Mouse (Mus musculus): Measurements from ENCODE around the gene Tmem251. TPM values are rescaled to one million over a fixed set of nuclear protein-coding genes. Genes with fewer than 3 reads are reported as not detected.

The Tmem251 gene
- polyA plus RNA-seq, 1 experiment from 2014 or later = 7.6 TPM

DNA sequence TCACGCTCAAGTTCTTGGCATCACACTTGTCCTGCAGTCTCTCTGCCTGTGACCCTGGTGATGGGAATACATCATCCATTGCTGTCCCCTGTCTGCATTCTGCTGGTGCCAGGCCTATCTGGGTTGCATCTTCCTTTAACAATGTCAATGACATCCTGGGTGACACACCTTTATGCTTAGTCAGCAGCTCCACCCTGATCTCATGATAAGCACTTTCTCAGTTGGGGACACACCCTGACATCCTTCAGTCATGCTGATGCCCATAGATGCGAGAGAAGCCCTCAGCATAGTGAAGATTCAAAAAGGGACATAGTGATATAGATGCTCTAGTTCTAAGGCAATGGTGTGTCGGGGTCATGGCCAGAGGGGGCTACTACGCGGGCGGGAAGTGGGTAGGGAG, 18.4 kb upstream of the Tmem251 start:
- Histone ChIP-seq H3K36me3 (ENCODE audit: control insufficient read depth, insufficient read depth, low read length) (no peaks in the 10 kb centered on the region), H3K9me3 (ENCODE audit: control insufficient read depth, low read length) (no peaks in the 10 kb centered on the region)
- ATAC-seq (ENCODE audit: insufficient number of reproducible peaks, insufficient read depth, low FRiP score, low read depth) = no peak

DNA sequence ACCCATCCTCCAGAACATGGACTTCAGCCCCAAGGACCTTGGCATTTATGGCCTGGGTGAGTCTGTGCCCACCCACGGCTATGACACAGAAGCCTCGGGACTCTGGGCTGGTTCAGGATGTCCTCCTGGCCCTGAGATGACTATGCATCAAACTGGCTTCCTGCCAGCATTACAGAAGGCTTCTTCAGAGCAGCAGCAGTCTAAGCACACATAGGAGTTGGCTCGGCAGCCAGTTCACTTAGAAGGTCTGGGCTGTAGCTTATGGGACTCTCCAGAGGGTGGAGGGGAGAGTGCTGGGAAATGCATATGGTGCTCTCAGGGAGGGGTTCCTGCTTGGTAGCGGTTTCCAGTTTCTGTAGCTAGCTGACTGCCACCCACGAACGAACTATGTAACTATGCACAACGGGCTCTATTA, 17.8 kb upstream of the Tmem251 start:
- Histone ChIP-seq H3K4me1 (ENCODE audit: control insufficient read depth in 2 of 2, insufficient read depth in 2 of 2, low read length in 2 of 2) (peaks cover 8 to 13% of the 10 kb centered on the region in 2 experiments), H3K4me3 (ENCODE audit: control insufficient read depth in 1 of 2, insufficient read depth in 1 of 2, low read depth in 1 of 2, low read length in 2 of 2) (no peak overlapping the region), H3K27me3 (ENCODE audit: control insufficient read depth, insufficient read depth, low read length) (no peaks in the 10 kb centered on the region), H3K27ac (replicated peaks in 1 of 2; ENCODE audit: control insufficient read depth in 1 of 2, insufficient read depth in 1 of 2, low read depth in 2 of 2, low read length in 2 of 2) (no peak overlapping the region), H3K9ac (ENCODE audit: low read length) (no peak overlapping the region), H3K9me3 (ENCODE audit: control insufficient read depth, low read length) (no peaks in the 10 kb centered on the region), H3K36me3 (ENCODE audit: control insufficient read depth, insufficient read depth, low read length) (no peaks in the 10 kb centered on the region), H3K4me2 (ENCODE audit: low read length) (no peak overlapping the region)
- ATAC-seq (ENCODE audit: insufficient number of reproducible peaks, insufficient read depth, low FRiP score, low read depth) = no peak
- WGBS = 70% methylated on average over 7 of the region's 7 CpGs

More for the DNA sequence above, 18.4 kb upstream of the Tmem251 start:
- no peak overlapping the region for H3K9ac ChIP-seq (ENCODE audit: low read length)
- H3K4me3 ChIP-seq (ENCODE audit: control insufficient read depth in 1 of 2, insufficient read depth in 1 of 2, low read depth in 1 of 2, low read length in 2 of 2) = no peak overlapping the region
- 87% methylated on average over 6 of the region's 6 CpGs for WGBS
- H3K27ac ChIP-seq (replicated peaks in 1 of 2; ENCODE audit: control insufficient read depth in 1 of 2, insufficient read depth in 1 of 2, low read depth in 2 of 2, low read length in 2 of 2) = no peak overlapping the region
- H3K4me1 ChIP-seq (ENCODE audit: control insufficient read depth in 2 of 2, insufficient read depth in 2 of 2, low read length in 2 of 2) = peaks cover 1 to 7% of the 10 kb centered on the region in 2 experiments; a peak in 3 of 4 replicates
- no peak overlapping the region for H3K4me2 ChIP-seq (ENCODE audit: low read length)
- H3K27me3 ChIP-seq (ENCODE audit: control insufficient read depth, insufficient read depth, low read length) = no peaks in the 10 kb centered on the region

DNA sequence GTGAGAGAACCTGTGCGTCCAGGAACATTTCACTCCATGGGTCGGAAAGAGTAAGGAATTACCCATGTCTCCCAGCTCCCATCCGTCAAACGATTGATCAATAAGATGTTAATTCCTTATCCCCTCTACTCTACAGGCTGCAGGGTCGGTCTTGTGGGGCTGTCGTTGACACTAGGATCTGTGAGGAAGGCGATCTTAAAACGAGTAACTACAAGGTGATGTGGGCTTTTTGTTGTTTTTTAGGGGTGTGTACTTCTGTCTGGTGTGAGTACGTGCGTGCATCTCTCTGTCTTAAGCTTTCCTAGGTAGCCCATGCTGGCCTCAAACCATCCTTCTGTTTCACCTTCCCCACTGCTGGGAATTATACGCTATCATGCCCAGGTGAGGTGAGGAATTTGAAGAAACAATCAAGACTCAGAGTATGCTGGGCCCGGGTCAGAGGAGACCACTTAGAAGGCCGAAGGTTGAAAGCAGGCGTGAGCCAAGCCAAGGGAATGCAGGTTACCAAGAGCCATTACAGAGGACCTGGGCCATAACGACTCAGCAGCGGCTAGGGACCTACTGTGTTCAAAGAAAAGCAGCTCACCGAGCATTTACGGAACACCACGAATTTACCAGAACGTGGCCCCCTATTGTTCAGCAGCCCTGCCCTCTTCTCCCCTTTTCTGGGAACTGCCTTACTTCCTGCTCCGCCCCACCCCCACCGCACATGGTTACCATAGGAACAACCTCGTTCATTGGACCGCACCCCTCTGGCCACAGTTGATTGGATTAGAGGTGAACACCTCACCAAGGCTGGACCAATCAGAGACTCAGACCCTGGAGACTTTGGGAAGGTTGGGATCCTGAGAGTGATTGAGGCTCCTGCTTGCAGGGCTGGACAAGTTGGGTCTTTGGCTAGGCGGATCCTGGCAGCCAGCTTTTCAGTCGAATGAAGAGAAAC, 13.4 kb upstream of the Tmem251 start:
- Histone ChIP-seq H3K27ac (replicated peaks in 1 of 2; ENCODE audit: control insufficient read depth in 1 of 2, insufficient read depth in 1 of 2, low read depth in 2 of 2, low read length in 2 of 2) (no peak overlapping the region), H3K4me3 (ENCODE audit: control insufficient read depth in 1 of 2, insufficient read depth in 1 of 2, low read depth in 1 of 2, low read length in 2 of 2) (peak overlapping the region; percentile 16 to 17)

DNA sequence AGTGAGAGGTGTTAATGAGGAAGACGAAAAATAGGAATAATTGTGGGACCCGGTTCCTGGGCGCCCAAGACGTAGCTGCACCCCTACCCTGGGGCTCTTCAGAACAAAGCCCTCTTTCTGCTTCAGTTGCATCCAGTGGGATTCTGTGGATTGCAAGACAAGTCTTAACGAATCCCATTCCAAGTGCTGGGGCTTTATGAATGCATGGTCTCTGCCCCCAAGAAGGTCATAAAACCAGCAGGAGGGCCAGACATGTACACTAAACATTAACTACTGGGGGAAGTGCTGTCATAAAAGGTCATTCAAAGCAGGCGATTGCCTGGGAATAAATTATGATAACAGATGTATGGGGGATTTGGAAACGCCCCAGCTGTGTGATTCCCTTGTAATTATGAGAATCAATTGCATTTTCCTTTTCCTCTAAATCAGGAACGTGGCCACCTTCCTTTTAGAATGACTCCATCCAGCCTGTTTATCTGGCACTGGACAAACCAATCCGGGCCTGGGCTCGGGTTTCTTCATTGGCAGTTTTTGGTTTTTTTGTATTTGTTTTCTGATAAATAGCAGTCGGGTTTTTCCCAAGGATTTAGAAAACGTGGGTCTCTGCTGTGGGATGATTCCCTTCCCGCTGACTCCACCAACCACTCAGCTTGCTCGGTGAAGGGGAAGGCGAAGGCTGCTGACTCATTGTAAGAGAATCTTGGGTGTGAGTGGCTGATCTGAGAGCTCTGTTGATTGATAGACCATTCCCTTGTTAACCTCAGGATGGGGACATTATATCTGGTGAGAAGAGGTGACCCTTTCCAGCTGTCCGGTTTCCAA, 12.6 kb upstream of the Tmem251 start:
- no peaks in the 10 kb centered on the region for H3K9me3 ChIP-seq (ENCODE audit: control insufficient read depth, low read length)
- no peaks in the 10 kb centered on the region for H3K27me3 ChIP-seq (ENCODE audit: control insufficient read depth, insufficient read depth, low read length)
- H3K4me2 ChIP-seq (ENCODE audit: low read length) = peak overlapping the region; percentile 53
- H3K36me3 ChIP-seq (ENCODE audit: control insufficient read depth, insufficient read depth, low read length) = no peaks in the 10 kb centered on the region
- no peak overlapping the region for H3K27ac ChIP-seq (replicated peaks in 1 of 2; ENCODE audit: control insufficient read depth in 1 of 2, insufficient read depth in 1 of 2, low read depth in 2 of 2, low read length in 2 of 2)
- peak overlapping the region in 1 of 2 experiments; percentile 17; a peak in 1 of 4 replicates for H3K4me3 ChIP-seq (ENCODE audit: control insufficient read depth in 1 of 2, insufficient read depth in 1 of 2, low read depth in 1 of 2, low read length in 2 of 2)
- no peak overlapping the region for H3K9ac ChIP-seq (ENCODE audit: low read length)
- no peak for ATAC-seq (ENCODE audit: insufficient number of reproducible peaks, insufficient read depth, low FRiP score, low read depth)
- WGBS = 33% methylated on average over 16 of the region's 16 CpGs
- H3K4me1 ChIP-seq (ENCODE audit: control insufficient read depth in 2 of 2, insufficient read depth in 2 of 2, low read length in 2 of 2) = peaks cover 13 to 16% of the 10 kb centered on the region in 2 experiments

More for the DNA sequence above, 13.4 kb upstream of the Tmem251 start:
- Histone ChIP-seq H3K4me2 (ENCODE audit: low read length) (peak overlapping the region; percentile 53), H3K9ac (ENCODE audit: low read length) (no peak overlapping the region), H3K36me3 (ENCODE audit: control insufficient read depth, insufficient read depth, low read length) (no peaks in the 10 kb centered on the region), H3K9me3 (ENCODE audit: control insufficient read depth, low read length) (no peaks in the 10 kb centered on the region), H3K4me1 (ENCODE audit: control insufficient read depth in 2 of 2, insufficient read depth in 2 of 2, low read length in 2 of 2) (peaks cover 13 to 16% of the 10 kb centered on the region in 2 experiments), H3K27me3 (ENCODE audit: control insufficient read depth, insufficient read depth, low read length) (no peaks in the 10 kb centered on the region)
- ATAC-seq (ENCODE audit: insufficient number of reproducible peaks, insufficient read depth, low FRiP score, low read depth) = peak; percentile 79
- 41% methylated on average over 26 of the region's 26 CpGs for WGBS

DNA sequence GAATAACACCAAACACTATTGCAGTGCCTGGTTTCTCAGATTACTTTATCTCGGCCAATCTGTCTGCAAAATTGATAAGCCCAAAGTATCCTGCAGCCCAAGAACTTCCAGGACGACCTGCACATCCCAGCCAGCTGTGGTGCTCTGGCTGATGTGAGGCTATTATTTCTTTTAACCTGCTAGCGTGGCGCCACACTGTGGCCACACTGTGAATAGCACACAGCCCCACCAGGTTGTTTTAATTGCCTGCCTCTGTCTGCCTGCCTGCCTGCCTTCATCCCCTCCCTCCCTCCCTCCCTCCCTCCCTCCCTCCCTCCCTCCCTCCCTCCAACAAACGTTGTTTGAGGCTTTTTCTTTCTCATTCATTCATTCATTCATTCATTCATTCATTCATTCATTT, 10.2 kb upstream of the Tmem251 start:
- peaks cover 13 to 16% of the 10 kb centered on the region in 2 experiments for H3K4me1 ChIP-seq (ENCODE audit: control insufficient read depth in 2 of 2, insufficient read depth in 2 of 2, low read length in 2 of 2)
- ATAC-seq (ENCODE audit: insufficient number of reproducible peaks, insufficient read depth, low FRiP score, low read depth) = no peak
- H3K36me3 ChIP-seq (ENCODE audit: control insufficient read depth, insufficient read depth, low read length) = no peaks in the 10 kb centered on the region
- WGBS = 4% methylated on average over 4 of the region's 5 CpGs
- H3K9me3 ChIP-seq (ENCODE audit: control insufficient read depth, low read length) = no peaks in the 10 kb centered on the region
- H3K4me2 ChIP-seq (ENCODE audit: low read length) = no peak overlapping the region
- H3K4me3 ChIP-seq (ENCODE audit: control insufficient read depth in 1 of 2, insufficient read depth in 1 of 2, low read depth in 1 of 2, low read length in 2 of 2) = no peak overlapping the region
- H3K27ac ChIP-seq (replicated peaks in 1 of 2; ENCODE audit: control insufficient read depth in 1 of 2, insufficient read depth in 1 of 2, low read depth in 2 of 2, low read length in 2 of 2) = no peak overlapping the region
- H3K27me3 ChIP-seq (ENCODE audit: control insufficient read depth, insufficient read depth, low read length) = no peaks in the 10 kb centered on the region
- no peak overlapping the region for H3K9ac ChIP-seq (ENCODE audit: low read length)

DNA sequence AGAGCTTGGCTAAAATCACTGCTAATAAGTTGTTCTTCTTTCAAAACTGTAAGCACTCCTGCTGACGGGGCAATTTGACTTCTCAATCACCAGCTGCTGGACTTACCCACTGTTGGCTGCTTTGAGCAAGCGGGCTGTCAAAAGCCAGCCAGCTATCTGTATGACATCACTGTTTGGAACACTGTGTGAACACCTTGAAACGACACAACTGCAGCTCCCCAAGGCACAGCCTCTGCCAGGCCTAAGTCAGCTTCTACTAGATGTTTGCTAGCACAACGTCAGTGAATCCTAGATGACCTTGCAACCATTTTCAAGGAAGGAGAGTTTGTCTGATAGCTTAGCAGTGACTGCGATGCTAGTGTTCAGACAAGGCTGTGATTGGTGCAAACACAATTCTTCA, 4.5 kb upstream of the Tmem251 start:
- Histone ChIP-seq H3K4me3 (ENCODE audit: control insufficient read depth in 1 of 2, insufficient read depth in 1 of 2, low read depth in 1 of 2, low read length in 2 of 2) (no peak overlapping the region), H3K9ac (ENCODE audit: low read length) (no peak overlapping the region), H3K36me3 (ENCODE audit: control insufficient read depth, insufficient read depth, low read length) (peaks cover 7% of the 10 kb centered on the region; the same call in 1 of the 2 replicates), H3K9me3 (ENCODE audit: control insufficient read depth, low read length) (no peaks in the 10 kb centered on the region), H3K27me3 (ENCODE audit: control insufficient read depth, insufficient read depth, low read length) (no peaks in the 10 kb centered on the region), H3K27ac (replicated peaks in 1 of 2; ENCODE audit: control insufficient read depth in 1 of 2, insufficient read depth in 1 of 2, low read depth in 2 of 2, low read length in 2 of 2) (peak overlapping the region in 1 of 2 experiments; percentile 14; a peak in 1 of 4 replicates), H3K4me2 (ENCODE audit: low read length) (no peak overlapping the region), H3K4me1 (ENCODE audit: control insufficient read depth in 2 of 2, insufficient read depth in 2 of 2, low read length in 2 of 2) (peaks cover 4 to 10% of the 10 kb centered on the region in 2 experiments; a peak in 3 of 4 replicates)
- no peak for ATAC-seq (ENCODE audit: insufficient number of reproducible peaks, insufficient read depth, low FRiP score, low read depth)
- WGBS = 42% methylated on average over 5 of the region's 5 CpGs

DNA sequence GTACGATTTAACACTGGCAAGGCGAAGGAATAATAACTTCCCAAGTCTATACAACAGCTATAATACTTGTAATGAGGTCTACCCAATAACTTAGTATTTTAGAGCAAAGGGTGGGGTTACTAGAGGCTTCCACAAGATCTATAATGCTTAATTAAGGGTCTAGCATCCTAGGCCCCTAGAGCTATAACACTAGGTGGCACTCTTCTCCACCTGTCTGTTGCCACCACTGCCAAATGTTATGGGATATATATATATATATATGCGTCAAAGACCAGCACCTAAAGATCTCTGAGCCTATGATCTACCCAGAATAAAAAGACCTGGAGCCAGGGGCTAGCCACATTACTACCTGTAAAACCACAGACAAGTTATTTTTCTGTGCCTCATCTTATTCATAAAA, 3.3 kb upstream of the Tmem251 start:
- Histone ChIP-seq H3K27me3 (ENCODE audit: control insufficient read depth, insufficient read depth, low read length) (no peaks in the 10 kb centered on the region), H3K4me1 (ENCODE audit: control insufficient read depth in 2 of 2, insufficient read depth in 2 of 2, low read length in 2 of 2) (peaks cover 8 to 19% of the 10 kb centered on the region in 2 experiments; a peak in 3 of 4 replicates), H3K27ac (replicated peaks in 1 of 2; ENCODE audit: control insufficient read depth in 1 of 2, insufficient read depth in 1 of 2, low read depth in 2 of 2, low read length in 2 of 2) (no peak overlapping the region), H3K9me3 (ENCODE audit: control insufficient read depth, low read length) (no peaks in the 10 kb centered on the region), H3K4me2 (ENCODE audit: low read length) (no peak overlapping the region), H3K4me3 (ENCODE audit: control insufficient read depth in 1 of 2, insufficient read depth in 1 of 2, low read depth in 1 of 2, low read length in 2 of 2) (no peak overlapping the region), H3K9ac (ENCODE audit: low read length) (no peak overlapping the region), H3K36me3 (ENCODE audit: control insufficient read depth, insufficient read depth, low read length) (peaks cover 7% of the 10 kb centered on the region; the same call in 1 of the 2 replicates)
- 60% methylated on average over 3 of the region's 3 CpGs for WGBS
- no peak for ATAC-seq (ENCODE audit: insufficient number of reproducible peaks, insufficient read depth, low FRiP score, low read depth)

Measured in heart, embryonic 14.5 days (tissue).